Mouse (Mus musculus) liver, adult 2 months (tissue): ENCODE results near the gene Evi5. TPM values are rescaled to one million over a fixed set of nuclear protein-coding genes. Genes with fewer than 3 reads are reported as not detected.

Experiments used
- DNase-seq: peaks from one replicate; pipeline ENCODE4 v3.0.0-alpha.2; 2011; ENCODE audit warnings: low read depth, low spot score; ENCODE audit errors: extremely low read depth
- H3K27ac ChIP-seq: fragments of 200-500 bp; replicated peaks from 2 replicates; pipeline ENCODE4 v1.5.1; 2012; ENCODE audit warnings: low read depth, mild to moderate bottlenecking, control low read depth, inconsistent platforms, low read length; ENCODE audit not compliant: insufficient read depth
- H3K27me3 ChIP-seq: fragments of 200-500 bp; 2 replicates; pipeline ENCODE4 v1.6.1; 2012; ENCODE audit warnings: mild to moderate bottlenecking, moderate library complexity, low read length, inconsistent platforms; ENCODE audit not compliant: control insufficient read depth, insufficient read depth
- H3K36me3 ChIP-seq: fragments of 200-500 bp; 2 replicates; pipeline ENCODE4 v1.6.1; 2012; ENCODE audit warnings: low read length, inconsistent platforms; ENCODE audit not compliant: control insufficient read depth, insufficient read depth
- H3K4me1 ChIP-seq: fragments of 200-500 bp; 2 replicates; pipeline ENCODE4 v1.6.1; 2011; ENCODE audit warnings: low read length; ENCODE audit not compliant: control insufficient read depth, insufficient read depth
- H3K4me3 ChIP-seq: fragments of 200-500 bp; 2 replicates; pipeline ENCODE4 v1.5.1; 2011; ENCODE audit warnings: low read depth, mild to moderate bottlenecking, control low read depth, low read length, moderate library complexity; ENCODE audit not compliant: insufficient read depth
- H3K79me2 ChIP-seq: fragments of 200-500 bp; 2 replicates; pipeline ENCODE4 v1.6.1; 2012; ENCODE audit warnings: inconsistent platforms, mild to moderate bottlenecking, low read length, moderate library complexity; ENCODE audit not compliant: control insufficient read depth, insufficient read depth
- H3K9ac ChIP-seq: fragments of 200-500 bp; 2 replicates; pipeline ENCODE4 v1.6.1; 2012; ENCODE audit warnings: low read depth, mild to moderate bottlenecking, control low read depth, inconsistent platforms, low read length
- CTCF ChIP-seq: fragments of 200-500 bp; IDR thresholded peaks from 2 replicates; pipeline ENCODE4 v1.5.1; 2011; ENCODE audit warnings: low read depth, low read length, control low read depth
- POLR2A ChIP-seq: fragments of 200-500 bp; IDR thresholded peaks from 2 replicates; pipeline ENCODE4 v1.6.1; 2011; ENCODE audit warnings: low read length, control low read depth; ENCODE audit not compliant: insufficient read depth; ENCODE audit errors: extremely low read depth
- WGBS: fragments of 180-500 bp; shearing (Covaris S2); methylation state at CpG from one replicate; pipeline ENCODE4 v1.1.7; 2018; 5-methylcytosine and 5-hydroxymethylcytosine counted together
- polyA plus RNA-seq: library from polyadenylated mRNA; depleted of rRNA; stranded (reverse); fragments of >200 nt; gene quantifications from 2 replicates; pipeline ENCODE4 v1.2.3, GENCODE M21; 2012
- total RNA-seq: library from RNA; depleted of rRNA; stranded (reverse); fragments of >200 nt; gene quantifications from 2 replicates; pipeline ENCODE4 v1.2.3, GENCODE M21; 2014

The Evi5 gene
- total and polyA plus RNA-seq, 2 experiments: 29.0 to 118 TPM

GRCm38 (mm10) chr5:107868905-107869424 lies 5.9 kb downstream of the Evi5 start:
- H3K79me2 ChIP-seq: peaks cover 31% of the 10 kb centered on the region
- peak; percentile 84 for DNase-seq
- peaks cover 25% of the 10 kb centered on the region for H3K4me1 ChIP-seq
- peak overlapping the region; percentile 89 for H3K27ac ChIP-seq
- H3K36me3 ChIP-seq: 0 out of 2 replicates have a peak, but pooled peaks cover 2% of the 10 kb centered on the region
- H3K9ac ChIP-seq: peak overlapping the region; percentile 97
- WGBS: under 1% methylated on average over 58 of the region's 58 CpGs
- H3K27me3 ChIP-seq: no peaks in the 10 kb centered on the region
- H3K4me3 ChIP-seq: peak overlapping the region; percentile 88
- TF ChIP-seq CTCF (no peak), POLR2A (peak; percentile 88; the same call in 1 of the 2 replicates)

- WGBS: under 1% methylated on average over 74 of the region's 82 CpGs
- H3K4me1 ChIP-seq: peaks cover 22% of the 10 kb centered on the region
- TF ChIP-seq CTCF (no peak), POLR2A (peak; percentile 61)
- peak overlapping the region; percentile 89 for H3K27ac ChIP-seq
- H3K9ac ChIP-seq: peak overlapping the region; percentile 97
- H3K4me3 ChIP-seq: peak overlapping the region; percentile 88
- DNase-seq: peak; percentile 77
- 0 out of 2 replicates have a peak, but pooled peaks cover 2% of the 10 kb centered on the region for H3K36me3 ChIP-seq
- H3K27me3 ChIP-seq: no peaks in the 10 kb centered on the region
- peaks cover 32% of the 10 kb centered on the region for H3K79me2 ChIP-seq
Measured at GRCm38 (mm10) chr5:107867970-107868904, 6.7 kb downstream of the Evi5 start.

- no peak overlapping the region for H3K4me3 ChIP-seq
- H3K9ac ChIP-seq: no peak overlapping the region
- H3K27me3 ChIP-seq: no peaks in the 10 kb centered on the region
- DNase-seq: no peak
- H3K79me2 ChIP-seq: peaks cover 40% of the 10 kb centered on the region
- WGBS: 26% methylated on average over 2 of the region's 2 CpGs
- H3K4me1 ChIP-seq: peaks cover 26% of the 10 kb centered on the region
- H3K36me3 ChIP-seq: 0 out of 2 replicates have a peak, but pooled peaks cover 2% of the 10 kb centered on the region
- no peak overlapping the region for H3K27ac ChIP-seq
- TF ChIP-seq CTCF: no peak
- no peak for TF ChIP-seq POLR2A
Measured at GRCm38 (mm10) chr5:107866127-107867126, 8.5 kb downstream of the Evi5 start.

GRCm38 (mm10) chr5:107863971-107864370 lies 10.9 kb downstream of the Evi5 start:
- TF ChIP-seq CTCF (no peak), POLR2A (no peak)
- peak; percentile 57 for DNase-seq
- Histone ChIP-seq H3K27ac (peak overlapping the region; percentile 36; the same call in 1 of the 2 replicates), H3K36me3 (no peaks in the 10 kb centered on the region), H3K79me2 (peaks cover 46% of the 10 kb centered on the region), H3K9ac (no peak overlapping the region; the same call in 1 of the 2 replicates), H3K27me3 (no peaks in the 10 kb centered on the region), H3K4me3 (no peak overlapping the region), H3K4me1 (peaks cover 24% of the 10 kb centered on the region)
- WGBS: 21% methylated on average over 3 of the region's 3 CpGs

GRCm38 (mm10) chr5:107858963-107859362 lies 15.9 kb downstream of the Evi5 start:
- H3K27me3 ChIP-seq: no peaks in the 10 kb centered on the region
- TF ChIP-seq POLR2A: no peak
- TF ChIP-seq CTCF: peak; percentile 69
- H3K36me3 ChIP-seq: no peaks in the 10 kb centered on the region
- H3K79me2 ChIP-seq: peaks cover 27% of the 10 kb centered on the region
- 23% methylated on average over 2 of the region's 2 CpGs for WGBS
- H3K27ac ChIP-seq: no peak overlapping the region
- H3K9ac ChIP-seq: no peak overlapping the region
- no peak for DNase-seq
- no peak overlapping the region for H3K4me3 ChIP-seq
- peaks cover 20% of the 10 kb centered on the region for H3K4me1 ChIP-seq
